Mouse (Mus musculus) megakaryocyte, embryonic 14.5 days (primary cell): ENCODE data around the gene Gm525.

Experiments
- FLI1 ChIP-seq: IDR thresholded peaks from 2 replicates; pipeline ENCODE4 v1.6.1; 2012; ENCODE audit warnings: low read length, inconsistent platforms, mixed read lengths
- GATA1 ChIP-seq: IDR thresholded peaks from 3 replicates; pipeline ENCODE4 v1.6.1; 2012; ENCODE audit warnings: mixed read lengths, low read length, inconsistent platforms, borderline replicate concordance

- TF ChIP-seq GATA1 = no peak
- no peak for TF ChIP-seq FLI1
Measured at GRCm38 (mm10) chr11:89084601-89085000, 11.0 kb downstream of the Gm525 start.
